Comparison of ENCODE assay signal across 14 mouse cellular contexts in the genomic region with DNA sequence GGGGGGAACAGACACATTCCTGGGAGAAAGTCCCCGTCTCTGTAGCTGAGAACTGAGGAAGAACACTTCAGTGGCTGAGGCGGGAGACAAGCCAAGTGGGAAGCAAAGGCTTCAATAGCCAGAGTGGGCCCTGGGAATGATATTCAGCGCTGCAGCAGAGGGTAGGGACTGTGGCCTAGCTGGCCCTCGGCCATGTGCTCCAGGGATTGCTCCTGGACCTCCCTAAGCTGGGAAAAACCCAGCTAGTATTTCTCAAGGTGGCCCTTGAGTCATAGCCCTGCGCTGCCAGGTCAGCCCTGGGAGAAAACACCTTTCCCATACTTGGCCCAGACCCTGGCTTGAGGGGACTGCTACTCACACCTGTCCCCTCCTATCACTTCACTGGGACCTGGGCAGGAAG.
"Had no signal": no experiment of that assay in that cellular context is flagged by ENCODE, and none has a peak within 500 bp of the region (broad histone marks: within the 10 kb centered on the region; RNA-seq: fewer than 3 reads in every experiment).

No protein-coding gene starts in this region.

- H3K27me3 ChIP-seq: liver, embryonic 15.5 days had no signal

- H3K4me1 ChIP-seq: megakaryocyte, embryonic 14.5 days had no signal

- H3K4me3 ChIP-seq: left cerebral cortex, adult 2 months; limb, embryonic 10.5 days; liver, embryonic 15.5 days; megakaryocyte, embryonic 14.5 days; midbrain, embryonic 15.5 days; neural tube, embryonic 12.5 days had no signal

- H3K9me3 ChIP-seq: limb, embryonic 10.5 days; liver, embryonic 15.5 days; midbrain, embryonic 15.5 days; neural tube, embryonic 12.5 days had no signal

- H3K4me2 ChIP-seq: liver, embryonic 11.5 days; liver, embryonic 15.5 days; lung, embryonic 14.5 days; midbrain, embryonic 11.5 days; midbrain, embryonic 15.5 days; neural tube, embryonic 12.5 days had no signal

- DNase-seq: lung, embryonic 14.5 days; lung, postnatal 14 days; right cerebral cortex, postnatal 25 days; thymus, postnatal 4 days had no signal

- ATAC-seq: midbrain, embryonic 15.5 days had no signal

- H3K9ac ChIP-seq: liver, embryonic 15.5 days; lung, embryonic 14.5 days; midbrain, embryonic 15.5 days; neural tube, embryonic 12.5 days had no signal

- H3K36me3 ChIP-seq: limb, embryonic 10.5 days; liver, embryonic 15.5 days; midbrain, embryonic 15.5 days; neural tube, embryonic 12.5 days had no signal

- H3K27ac ChIP-seq: left cerebral cortex, adult 2 months; limb, embryonic 10.5 days; liver, embryonic 15.5 days; macrophage; midbrain, embryonic 15.5 days; neural tube, embryonic 12.5 days; stomach, postnatal 0 days had no signal
